Mouse (Mus musculus) midbrain, embryonic 13.5 days (tissue): ENCODE results near the gene Kif1c. TPM values are rescaled to one million over a fixed set of nuclear protein-coding genes. Genes with fewer than 3 reads are reported as not detected.

Experiments
- ATAC-seq: fragments of 200-750 bp; cut with Nextera tagmentation; 2 replicates; pipeline ENCODE4 v1.8.0; 2017; ENCODE audit warnings: mild to moderate bottlenecking, moderate TSS enrichment, moderate library complexity
- H3K27ac ChIP-seq: fragments of 300-500 bp; sonication (generic); 2 replicates; pipeline ENCODE4 v1.5.1; 2015; ENCODE audit warnings: inconsistent platforms, mild to moderate bottlenecking, moderate library complexity
- H3K27me3 ChIP-seq: fragments of 300-500 bp; sonication (generic); 2 replicates; pipeline ENCODE4 v1.6.1; 2015; ENCODE audit warnings: mild to moderate bottlenecking, inconsistent platforms
- H3K36me3 ChIP-seq: fragments of 300-500 bp; sonication (generic); 2 replicates; pipeline ENCODE4 v1.6.1; 2015; ENCODE audit warnings: mild to moderate bottlenecking, inconsistent platforms
- H3K4me1 ChIP-seq: fragments of 300-500 bp; sonication (generic); replicated peaks from 2 replicates; pipeline ENCODE4 v1.6.1; 2015; ENCODE audit warnings: inconsistent platforms
- H3K4me2 ChIP-seq: fragments of 300-500 bp; sonication (generic); replicated peaks from 2 replicates; pipeline ENCODE4 v1.6.1; 2015; ENCODE audit warnings: moderate library complexity, mild to moderate bottlenecking, inconsistent platforms
- H3K4me3 ChIP-seq: fragments of 300-500 bp; sonication (generic); replicated peaks from 2 replicates; pipeline ENCODE4 v1.5.1; 2015; ENCODE audit warnings: mild to moderate bottlenecking, inconsistent platforms
- H3K9ac ChIP-seq: fragments of 300-500 bp; sonication (generic); replicated peaks from 2 replicates; pipeline ENCODE4 v1.6.1; 2015; ENCODE audit warnings: mild to moderate bottlenecking, inconsistent platforms
- H3K9me3 ChIP-seq: fragments of 300-500 bp; sonication (generic); 2 replicates; pipeline ENCODE4 v1.6.1; 2016; ENCODE audit warnings: mild to moderate bottlenecking, inconsistent platforms
- WGBS: fragments of 180-500 bp; shearing (Covaris S2); methylation state at CpG from one replicate; pipeline ENCODE4 v1.1.7; 2015; 5-methylcytosine and 5-hydroxymethylcytosine counted together
- polyA plus RNA-seq: library from polyadenylated mRNA; unstranded; fragments of >200 nt; fragmentation: Nextera tagmentation; extraction: Ambion mirVana; gene quantifications from 2 replicates; pipeline ENCODE4 v1.2.1, GENCODE M21; 2015

The Kif1c gene
- polyA plus RNA-seq, result 1.4 and 2.1 TPM in 2 replicates

DNA sequence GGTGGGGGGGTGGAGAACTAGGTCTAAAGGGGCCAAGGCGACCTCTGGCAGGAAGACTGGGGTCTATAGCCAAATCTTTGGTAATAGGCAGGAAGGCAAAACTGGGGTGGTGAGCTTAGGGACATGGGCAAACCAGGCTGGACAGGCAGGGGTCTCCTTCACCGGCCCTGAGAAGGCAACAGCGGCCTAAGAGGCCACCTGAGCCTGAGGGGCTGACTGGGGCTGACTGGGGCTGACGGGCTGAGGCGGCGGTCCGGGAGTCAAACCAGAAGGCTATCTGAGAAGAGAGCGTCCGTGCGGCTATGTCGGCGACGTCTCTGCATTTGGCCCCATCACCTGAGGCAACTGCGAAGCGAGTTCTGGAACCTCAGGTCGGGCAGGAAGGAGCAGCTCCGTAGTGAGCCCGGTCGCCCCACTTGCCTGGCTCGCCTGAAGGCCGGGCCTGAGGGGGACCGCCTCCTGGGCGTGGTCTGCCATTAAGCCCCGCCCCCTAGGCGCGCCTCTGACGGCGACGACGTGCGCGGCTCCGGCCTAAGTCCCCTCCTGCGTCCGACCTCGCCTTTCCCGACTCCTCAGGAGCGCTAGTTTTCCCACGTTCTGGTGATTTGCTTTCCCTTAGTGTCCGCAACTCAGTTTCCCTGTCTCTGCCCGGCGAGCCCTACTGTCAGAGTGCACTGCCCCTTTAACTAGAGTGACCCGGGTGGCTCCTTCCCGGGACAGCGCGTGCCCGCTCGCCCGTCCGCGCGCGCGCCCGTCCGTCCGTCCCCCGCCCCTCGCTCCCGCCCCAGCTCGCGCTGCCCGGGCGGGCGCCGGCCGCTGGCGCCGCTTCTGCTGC is at the start of gene Kif1c, which contains the start of gene Inca1:
Kif1c (plus strand) TSS at position 827 of the 835 bp plus-strand sequence.
Inca1 (minus strand) TSS at position 434 of the 835 bp plus-strand sequence.
- Histone ChIP-seq H3K4me3 (peak within 1 kb of the TSS; percentile 80), H3K27me3 (no peaks in the 10 kb centered on the region), H3K9me3 (no peaks in the 10 kb centered on the region), H3K36me3 (peaks cover 16% of the 10 kb centered on the region), H3K4me1 (peaks cover 25% of the 10 kb centered on the region), H3K9ac (peak within 1 kb of the TSS; percentile 94), H3K4me2 (peak within 1 kb of the TSS; percentile 85), H3K27ac (peak within 1 kb of the TSS; percentile 91)
- 1% methylated on average over 69 of the region's 69 CpGs for WGBS
- ATAC-seq, result peak; percentile 94

DNA sequence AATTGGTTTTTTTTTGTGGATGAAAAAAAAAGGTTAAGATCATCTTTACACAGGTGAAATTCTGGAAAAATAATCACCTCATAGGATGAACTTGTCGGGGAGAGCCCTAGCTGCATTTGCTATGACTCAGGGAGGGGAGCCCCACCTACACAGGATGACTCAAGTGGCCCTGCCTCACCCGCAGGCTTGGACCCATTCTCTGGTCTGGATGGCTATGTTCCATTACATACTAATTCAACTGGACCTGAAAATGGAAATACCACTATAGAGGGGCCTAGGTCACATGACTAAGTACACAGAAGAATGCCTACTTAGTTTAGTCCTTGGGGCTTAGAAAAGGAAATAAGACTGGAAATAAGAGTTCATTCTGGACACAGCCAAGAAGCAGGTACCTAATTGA is 49.0 kb upstream of the Kif1c start:
- Histone ChIP-seq H3K4me1 (peaks cover 59% of the 10 kb centered on the region), H3K36me3 (peaks cover 41% of the 10 kb centered on the region), H3K9me3 (no peaks in the 10 kb centered on the region), H3K4me3 (no peak overlapping the region), H3K27me3 (no peaks in the 10 kb centered on the region), H3K9ac (no peak overlapping the region), H3K4me2 (no peak overlapping the region), H3K27ac (no peak overlapping the region)
- 86% methylated on average over 2 of the region's 2 CpGs for WGBS
- ATAC-seq, result no peak

DNA sequence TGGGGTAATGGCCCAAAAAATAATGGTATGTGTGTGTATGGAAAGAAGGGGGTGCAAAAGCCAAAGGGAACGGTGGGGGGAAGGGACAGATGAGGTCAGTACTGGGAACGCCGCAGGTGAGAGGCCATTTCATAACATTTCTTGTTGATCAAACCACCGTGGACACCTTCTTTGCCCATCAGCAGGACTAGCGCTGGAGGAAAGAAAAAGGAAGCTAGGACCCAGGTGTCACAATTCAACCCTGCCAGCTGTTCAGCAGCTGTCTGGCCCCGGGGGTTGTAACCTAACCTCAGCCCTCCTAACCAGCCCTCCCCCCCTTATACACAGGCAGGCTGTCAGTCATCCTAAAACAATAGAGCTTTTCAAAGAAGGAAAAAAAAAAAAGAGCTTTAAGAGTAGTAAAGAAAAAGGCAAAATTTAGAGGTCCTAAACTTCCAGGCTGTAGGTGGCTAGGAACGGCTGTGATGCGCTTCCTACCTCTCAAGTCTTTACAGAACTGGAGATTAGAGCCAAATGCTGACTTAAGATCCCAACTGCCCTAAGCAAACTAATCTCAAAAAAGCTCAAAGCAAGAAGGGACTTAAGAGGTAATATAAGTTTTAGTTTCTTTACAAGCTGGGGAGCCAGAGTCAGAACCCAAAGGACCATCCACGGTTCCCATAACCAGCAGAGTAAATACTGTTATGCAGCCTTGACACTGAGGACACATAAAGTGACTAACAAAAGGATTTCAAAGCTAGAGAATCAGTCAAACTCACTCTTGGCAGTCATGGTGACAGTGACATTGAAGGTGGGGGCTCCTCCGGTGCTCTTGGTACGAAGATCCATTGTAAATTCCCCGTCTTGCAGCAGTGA is 48.1 kb upstream of the Kif1c start:
- H3K9me3 ChIP-seq, result no peaks in the 10 kb centered on the region
- H3K27ac ChIP-seq, result no peak overlapping the region
- H3K4me3 ChIP-seq, result peak overlapping the region; percentile 73
- WGBS, result 77% methylated on average over 12 of the region's 12 CpGs
- H3K4me1 ChIP-seq, result peaks cover 64% of the 10 kb centered on the region
- ATAC-seq, result no peak
- peaks cover 41% of the 10 kb centered on the region for H3K36me3 ChIP-seq
- H3K27me3 ChIP-seq, result no peaks in the 10 kb centered on the region
- H3K4me2 ChIP-seq, result peak overlapping the region; percentile 75
- peak overlapping the region; percentile 90 for H3K9ac ChIP-seq

DNA sequence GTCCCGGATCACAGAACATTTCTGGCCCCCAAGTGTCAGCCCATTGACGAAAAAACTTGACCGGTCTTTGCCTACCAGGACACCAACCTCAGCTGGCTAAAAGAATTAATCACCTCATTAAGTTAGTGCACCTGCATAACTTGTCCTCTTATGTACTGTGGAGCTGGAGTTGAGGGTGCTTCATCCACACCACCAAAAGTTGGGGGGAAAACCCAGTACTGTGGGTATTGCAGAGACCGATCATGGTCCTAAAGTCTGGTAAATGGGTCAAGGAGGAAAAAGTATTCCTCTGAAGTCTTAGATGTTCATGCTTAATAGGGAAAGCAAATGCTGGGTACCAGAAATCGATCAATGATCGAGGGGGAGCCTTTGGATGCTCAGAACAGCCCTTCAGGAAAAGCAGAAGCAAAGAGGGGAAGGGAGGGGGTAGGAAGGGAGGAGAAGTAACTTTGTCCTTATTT is 47.4 kb upstream of the Kif1c start:
- 64% methylated on average over 6 of the region's 6 CpGs for WGBS
- H3K4me2 ChIP-seq, result peak overlapping the region; percentile 75
- peak overlapping the region; percentile 97 for H3K27ac ChIP-seq
- peaks cover 41% of the 10 kb centered on the region for H3K36me3 ChIP-seq
- no peak for ATAC-seq
- H3K4me1 ChIP-seq, result peaks cover 61% of the 10 kb centered on the region
- 0 out of 2 replicates have a peak, but pooled peaks cover 3% of the 10 kb centered on the region for H3K27me3 ChIP-seq
- H3K4me3 ChIP-seq, result peak overlapping the region; percentile 73
- peak overlapping the region; percentile 90 for H3K9ac ChIP-seq
- no peaks in the 10 kb centered on the region for H3K9me3 ChIP-seq

DNA sequence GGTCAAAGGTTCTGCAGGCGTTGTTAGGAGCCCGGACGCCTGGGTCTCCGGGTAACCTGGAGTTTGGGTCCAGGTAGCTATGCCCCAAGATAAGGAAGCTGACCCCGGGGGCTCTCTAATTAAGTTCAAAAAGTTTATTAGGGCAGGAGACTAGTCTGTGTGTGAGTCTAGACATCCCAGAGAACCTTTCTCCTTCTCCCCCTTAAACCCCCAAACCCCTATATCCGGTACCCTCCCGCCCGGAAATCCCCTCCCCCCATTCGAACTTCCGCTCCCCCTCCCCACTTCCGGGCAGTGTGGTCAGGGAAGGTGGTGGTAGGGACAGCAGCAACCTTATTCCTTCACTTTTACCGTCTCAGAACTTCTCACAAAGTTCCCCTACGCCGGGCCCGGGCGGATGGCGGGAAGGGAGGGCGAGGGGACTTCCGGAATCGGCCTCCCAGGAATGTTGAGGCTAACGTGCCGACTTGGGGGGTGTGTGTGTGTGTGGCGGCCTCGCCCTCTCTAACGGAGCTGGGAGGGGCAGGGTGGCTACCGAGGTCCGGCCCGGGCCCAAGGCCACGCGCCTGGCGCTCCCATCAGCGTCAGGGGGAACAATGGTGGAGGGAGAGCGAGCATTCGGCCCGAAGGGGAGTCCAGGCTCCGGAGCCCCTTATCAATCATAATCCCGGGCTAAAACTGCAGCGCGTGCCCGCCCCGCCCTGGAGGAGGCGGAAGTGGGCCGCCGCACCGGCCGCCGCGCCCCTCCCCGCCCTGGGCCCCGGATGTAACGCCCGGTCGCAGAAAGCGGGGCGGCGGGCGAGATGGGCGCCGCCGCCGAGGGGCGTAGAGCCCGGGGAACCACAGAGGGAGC is 46.8 kb upstream of the Kif1c start:
- Histone ChIP-seq H3K9me3 (no peaks in the 10 kb centered on the region), H3K4me2 (peak overlapping the region; percentile 75), H3K4me3 (peak overlapping the region; percentile 73), H3K36me3 (peaks cover 41% of the 10 kb centered on the region), H3K9ac (peak overlapping the region; percentile 90), H3K27me3 (0 out of 2 replicates have a peak, but pooled peaks cover 3% of the 10 kb centered on the region), H3K27ac (peak overlapping the region; percentile 97), H3K4me1 (peaks cover 54% of the 10 kb centered on the region)
- peak; percentile 65 for ATAC-seq
- WGBS, result under 1% methylated on average over 62 of the region's 63 CpGs

DNA sequence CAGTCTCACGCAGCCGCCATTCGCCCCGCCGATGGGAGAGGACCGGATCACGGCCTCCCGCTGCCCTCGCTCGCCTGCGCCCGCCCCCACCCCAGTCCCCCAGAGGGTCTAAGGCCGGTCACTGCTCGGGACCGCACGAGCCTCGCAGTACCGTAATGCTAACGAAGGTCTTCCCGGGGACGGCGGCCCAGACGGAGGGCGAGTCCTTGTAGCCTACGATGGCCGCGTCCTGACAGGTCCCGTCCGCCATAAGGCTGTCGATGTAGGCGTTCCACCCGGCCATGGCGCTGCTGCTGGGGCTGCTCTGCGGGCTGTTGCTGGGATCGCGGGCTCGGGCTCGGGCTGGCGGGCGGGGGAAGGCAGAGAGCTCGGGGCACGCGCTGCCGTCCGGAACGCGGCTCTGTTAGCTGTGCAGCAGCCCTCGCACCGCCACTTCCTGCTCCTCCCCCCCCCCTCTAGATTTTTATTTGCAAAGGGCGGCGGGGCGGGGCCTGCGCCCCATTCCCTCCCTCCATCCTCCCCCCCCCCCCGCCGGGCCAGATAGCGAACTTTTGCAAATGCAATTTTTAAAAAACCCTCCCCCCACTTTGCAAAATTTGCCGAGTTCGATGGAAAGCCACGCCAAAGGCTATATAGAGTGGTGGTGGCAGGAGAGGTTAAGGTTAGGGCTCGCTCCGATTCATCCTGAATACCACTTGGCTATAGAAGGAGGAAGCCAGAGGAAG is 46.0 kb upstream of the Kif1c start, which contains the start of gene Pfn1:
Pfn1 (minus strand) TSS at position 447 of the 725 bp plus-strand sequence.
- ATAC-seq, result peak; percentile 55
- Histone ChIP-seq H3K9ac (peak within 1 kb of the TSS; percentile 90), H3K27me3 (0 out of 2 replicates have a peak, but pooled peaks cover 3% of the 10 kb centered on the region), H3K4me3 (peak within 1 kb of the TSS; percentile 73), H3K4me1 (peaks cover 46% of the 10 kb centered on the region), H3K27ac (peak within 1 kb of the TSS; percentile 97), H3K36me3 (peaks cover 34% of the 10 kb centered on the region), H3K4me2 (peak within 1 kb of the TSS; percentile 75), H3K9me3 (no peaks in the 10 kb centered on the region)
- under 1% methylated on average over 58 of the region's 61 CpGs for WGBS

DNA sequence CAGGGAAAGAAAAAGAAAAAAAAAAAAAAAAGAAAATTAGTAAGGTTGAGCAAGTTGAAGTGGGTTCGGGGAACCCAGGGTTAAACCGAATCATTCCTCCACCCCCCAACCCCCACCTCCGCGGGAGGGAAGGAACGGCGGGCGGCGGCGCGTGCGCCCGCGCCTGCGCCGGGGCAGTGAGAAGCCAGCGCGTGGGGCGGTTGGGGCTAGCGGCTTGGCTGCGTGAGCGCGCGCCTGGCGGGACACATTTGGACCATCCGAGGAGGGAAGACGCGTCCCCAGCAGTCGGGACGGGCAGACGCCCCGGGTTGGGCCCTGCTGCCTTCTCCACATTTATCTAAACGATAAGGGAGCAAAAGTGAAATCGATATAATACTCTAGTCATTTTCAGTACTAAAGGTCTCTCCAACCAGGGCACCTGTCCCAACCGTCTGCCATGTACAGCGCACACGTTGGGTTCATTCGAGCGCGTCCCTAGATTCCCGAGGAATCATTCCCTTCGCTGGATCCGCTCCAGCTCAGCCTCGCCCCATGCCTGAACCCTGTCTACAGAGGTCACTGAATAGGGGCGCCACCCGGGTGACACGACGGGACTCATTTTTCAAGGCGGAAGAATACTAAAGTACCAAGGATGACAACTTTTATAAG is 45.3 kb upstream of the Kif1c start:
- WGBS, result 0% methylated on average over 48 of the region's 48 CpGs
- no peaks in the 10 kb centered on the region for H3K9me3 ChIP-seq
- H3K4me1 ChIP-seq, result peaks cover 43% of the 10 kb centered on the region
- H3K27ac ChIP-seq, result peak overlapping the region; percentile 97
- peak overlapping the region; percentile 90 for H3K9ac ChIP-seq
- ATAC-seq, result peak; percentile 53
- H3K4me2 ChIP-seq, result peak overlapping the region; percentile 75
- H3K36me3 ChIP-seq, result peaks cover 27% of the 10 kb centered on the region
- H3K4me3 ChIP-seq, result peak overlapping the region; percentile 73
- H3K27me3 ChIP-seq, result 0 out of 2 replicates have a peak, but pooled peaks cover 3% of the 10 kb centered on the region

DNA sequence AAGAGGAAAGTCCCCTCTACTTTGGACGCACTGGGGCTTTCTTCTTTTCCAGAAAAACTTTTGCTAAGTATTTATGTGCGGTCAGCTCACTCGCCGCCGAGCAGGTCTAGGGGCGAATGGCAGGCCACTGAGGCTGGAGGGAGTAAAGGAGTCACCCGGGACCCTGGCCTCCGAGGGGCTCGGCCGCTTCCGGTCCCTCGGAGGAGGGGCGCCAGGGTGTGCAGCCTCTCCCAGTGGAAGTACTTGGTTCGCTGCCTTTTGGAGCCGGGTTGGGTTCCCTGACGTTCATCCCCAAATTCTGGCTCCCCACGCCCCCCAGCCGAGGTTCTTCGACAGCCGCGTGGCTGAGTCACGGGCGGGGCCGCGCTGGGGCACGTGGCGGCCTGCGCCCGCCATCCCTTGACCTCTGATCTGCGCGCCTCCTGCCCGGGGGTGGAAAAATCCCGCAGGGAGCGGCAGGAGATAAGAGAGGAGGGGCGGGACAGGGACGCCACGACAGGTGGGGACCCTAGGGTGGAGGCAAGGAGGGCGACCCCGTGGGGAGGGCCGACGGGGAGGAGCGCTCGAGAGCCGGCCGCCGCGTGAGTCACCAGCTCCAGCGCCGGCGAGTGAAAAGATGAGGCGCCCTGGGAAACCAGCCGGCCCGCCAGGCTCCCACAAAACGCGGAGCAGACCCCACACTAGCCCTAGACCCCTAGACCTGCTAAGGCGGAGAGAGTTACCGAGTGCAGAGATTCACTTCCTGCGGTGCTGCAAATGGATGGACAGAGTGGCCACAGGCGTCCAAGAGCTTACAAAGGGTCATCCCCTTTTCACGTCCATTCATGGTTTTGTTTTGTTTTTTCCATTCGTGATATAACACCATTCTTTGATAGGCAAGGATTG is 44.5 kb upstream of the Kif1c start:
- Histone ChIP-seq H3K27me3 (0 out of 2 replicates have a peak, but pooled peaks cover 3% of the 10 kb centered on the region), H3K36me3 (peaks cover 25% of the 10 kb centered on the region), H3K4me3 (peak overlapping the region; percentile 73), H3K9ac (peak overlapping the region; percentile 90), H3K9me3 (no peaks in the 10 kb centered on the region), H3K27ac (peak overlapping the region; percentile 97), H3K4me2 (peak overlapping the region; percentile 75), H3K4me1 (peaks cover 43% of the 10 kb centered on the region)
- WGBS, result under 1% methylated on average over 61 of the region's 61 CpGs
- peak; percentile 35; the same call in 1 of the 2 replicates for ATAC-seq

DNA sequence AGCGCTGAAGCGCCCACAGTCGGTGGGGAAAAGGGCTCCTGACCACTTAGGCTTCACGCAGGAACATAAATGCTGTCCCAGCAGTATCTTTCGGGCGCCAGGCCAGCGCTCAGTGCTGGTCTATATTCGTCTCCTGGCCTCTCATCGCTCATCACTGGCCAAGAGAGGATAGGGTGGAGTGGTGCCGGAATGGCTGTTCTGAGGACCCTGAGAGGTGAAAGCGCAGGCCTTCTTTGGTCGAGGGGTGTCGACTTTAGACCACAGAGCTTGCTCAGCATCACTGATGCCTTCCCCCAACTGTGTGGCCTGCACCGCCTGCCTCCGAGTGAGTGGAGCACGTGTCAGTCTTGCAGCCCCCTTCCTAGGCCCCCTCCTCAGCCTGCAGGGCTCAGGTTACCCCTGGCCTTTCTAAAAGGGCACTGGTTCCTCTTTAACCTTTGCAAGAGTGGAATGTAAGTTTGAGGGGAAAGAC is 43.9 kb upstream of the Kif1c start:
- no peak for ATAC-seq
- peak overlapping the region; percentile 73 for H3K4me3 ChIP-seq
- H3K4me1 ChIP-seq, result peaks cover 38% of the 10 kb centered on the region
- H3K27ac ChIP-seq, result no peak overlapping the region
- peaks cover 20% of the 10 kb centered on the region for H3K36me3 ChIP-seq
- WGBS, result 4% methylated on average over 16 of the region's 16 CpGs
- peak overlapping the region; percentile 90; the same call in 1 of the 2 replicates for H3K9ac ChIP-seq
- H3K27me3 ChIP-seq, result 0 out of 2 replicates have a peak, but pooled peaks cover 3% of the 10 kb centered on the region
- no peaks in the 10 kb centered on the region for H3K9me3 ChIP-seq
- H3K4me2 ChIP-seq, result peak overlapping the region; percentile 75
